Mouse (Mus musculus): Measurements from ENCODE around the gene Fkbp3. TPM values are rescaled to one million over a fixed set of nuclear protein-coding genes. Genes with fewer than 3 reads are reported as not detected.
A peak's percentile ranks its signal among the peaks of the same experiment; 100 is the strongest.

Fkbp3 gene
- polyA plus RNA-seq, 1 experiment from 2014 or later = 374 TPM

DNA sequence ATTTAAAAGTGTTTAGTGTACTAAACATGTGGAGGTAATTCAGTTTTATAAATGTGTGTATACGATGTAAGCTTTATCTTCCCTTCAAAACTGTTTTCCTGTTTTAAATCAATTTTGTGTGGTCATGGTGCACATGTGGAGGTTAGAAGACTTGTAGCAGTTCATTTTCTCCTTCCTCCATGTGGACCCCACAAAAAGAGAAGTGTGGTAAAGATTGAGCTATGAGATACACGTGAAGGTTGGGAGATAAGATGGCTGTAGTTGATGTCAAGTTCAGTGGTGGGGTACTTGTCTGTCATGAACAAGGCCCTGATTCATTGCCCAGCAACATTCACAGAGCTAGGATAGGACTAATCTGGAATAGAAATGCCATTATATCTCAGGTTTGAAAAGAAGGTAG lies 15.6 kb downstream of the Fkbp3 start:
- whole genome bisulfite sequencing = 85% methylated on average over 2 of the region's 2 CpGs

GRCm38 (mm10) chr12:65048799-65049198 lies 25.0 kb downstream of the Fkbp3 start:
- Histone ChIP-seq H3K36me3 (ENCODE audit: control insufficient read depth, insufficient read depth, low read length) (peaks cover 35% of the 10 kb centered on the region), H3K9me3 (ENCODE audit: control insufficient read depth, low read depth, low read length) (no peaks in the 10 kb centered on the region), H3K4me2 (replicated peaks; ENCODE audit: low read depth, low read length) (no peak overlapping the region), H3K27me3 (ENCODE audit: control insufficient read depth, insufficient read depth, low read length) (no peaks in the 10 kb centered on the region), H3K4me3 (ENCODE audit: low read depth, low read length) (no peak overlapping the region), H3K4me1 (ENCODE audit: control insufficient read depth, insufficient read depth, low read length) (no peaks in the 10 kb centered on the region), H3K27ac (ENCODE audit: low read length) (no peak overlapping the region), H3K9ac (replicated peaks; ENCODE audit: low read depth, low read length) (no peak overlapping the region)
- no peak for ATAC-seq (ENCODE audit: insufficient number of reproducible peaks, insufficient read depth, low FRiP score, low read depth)

More for the DNA sequence above, 15.6 kb downstream of the Fkbp3 start:
- H3K9me3 ChIP-seq (ENCODE audit: control insufficient read depth, low read depth, low read length) = no peaks in the 10 kb centered on the region
- ATAC-seq (ENCODE audit: insufficient number of reproducible peaks, insufficient read depth, low FRiP score, low read depth) = no peak
- H3K27me3 ChIP-seq (ENCODE audit: control insufficient read depth, insufficient read depth, low read length) = no peaks in the 10 kb centered on the region
- no peak overlapping the region for H3K9ac ChIP-seq (replicated peaks; ENCODE audit: low read depth, low read length)
- H3K27ac ChIP-seq (ENCODE audit: low read length) = no peak overlapping the region
- no peak overlapping the region for H3K4me3 ChIP-seq (ENCODE audit: low read depth, low read length)
- peaks cover 56% of the 10 kb centered on the region for H3K36me3 ChIP-seq (ENCODE audit: control insufficient read depth, insufficient read depth, low read length)
- H3K4me2 ChIP-seq (replicated peaks; ENCODE audit: low read depth, low read length) = no peak overlapping the region
- no peaks in the 10 kb centered on the region for H3K4me1 ChIP-seq (ENCODE audit: control insufficient read depth, insufficient read depth, low read length)

GRCm38 (mm10) chr12:65037546-65037937 lies 36.3 kb downstream of the Fkbp3 start:
- H3K9ac ChIP-seq (replicated peaks; ENCODE audit: low read depth, low read length) = no peak overlapping the region; the same call in 1 of the 2 replicates
- H3K4me1 ChIP-seq (ENCODE audit: control insufficient read depth, insufficient read depth, low read length) = peaks cover 9% of the 10 kb centered on the region
- no peaks in the 10 kb centered on the region for H3K9me3 ChIP-seq (ENCODE audit: control insufficient read depth, low read depth, low read length)
- WGBS = 29% methylated on average over 4 of the region's 4 CpGs
- peak overlapping the region; percentile 87 for H3K4me3 ChIP-seq (ENCODE audit: low read depth, low read length)
- H3K27me3 ChIP-seq (ENCODE audit: control insufficient read depth, insufficient read depth, low read length) = no peaks in the 10 kb centered on the region
- no peak for ATAC-seq (ENCODE audit: insufficient number of reproducible peaks, insufficient read depth, low FRiP score, low read depth)
- peak overlapping the region; percentile 70 for H3K4me2 ChIP-seq (replicated peaks; ENCODE audit: low read depth, low read length)
- H3K27ac ChIP-seq (ENCODE audit: low read length) = no peak overlapping the region
- no peaks in the 10 kb centered on the region; the same call in 1 of the 2 replicates for H3K36me3 ChIP-seq (ENCODE audit: control insufficient read depth, insufficient read depth, low read length)

DNA sequence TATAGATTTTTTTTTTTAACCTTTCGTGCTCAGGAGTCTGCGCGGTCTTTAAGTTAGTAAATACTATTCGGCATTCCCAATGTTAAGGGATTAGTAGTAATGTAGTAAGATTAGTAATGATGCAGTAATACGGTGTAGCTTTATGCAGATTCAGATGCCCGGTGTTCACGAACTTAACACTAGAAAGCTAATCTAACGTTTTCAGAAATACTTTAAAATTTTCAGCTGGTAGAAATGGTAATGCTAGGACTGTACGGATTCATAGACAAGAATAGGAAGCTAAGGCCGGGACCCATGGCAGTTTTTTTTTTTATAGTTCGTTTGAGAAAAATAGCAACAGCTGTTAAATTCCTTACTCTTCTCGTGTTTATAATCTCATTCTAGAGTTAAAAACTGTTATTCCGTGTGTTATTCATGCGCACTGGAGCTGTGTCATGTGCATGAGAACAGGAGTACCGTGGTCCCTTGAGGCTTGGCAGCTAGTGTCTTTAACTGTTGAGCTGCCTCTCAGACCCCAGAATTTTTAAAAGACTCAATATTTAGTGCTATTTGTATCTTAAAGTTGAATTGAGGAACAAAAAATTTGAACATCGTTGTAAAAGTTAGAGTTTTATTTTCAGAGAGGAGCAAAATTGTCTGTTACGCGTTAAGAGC lies 36.8 kb downstream of the Fkbp3 start:
- H3K9me3 ChIP-seq (ENCODE audit: control insufficient read depth, low read depth, low read length) = no peaks in the 10 kb centered on the region
- no peaks in the 10 kb centered on the region; the same call in 1 of the 2 replicates for H3K36me3 ChIP-seq (ENCODE audit: control insufficient read depth, insufficient read depth, low read length)
- peaks cover 9% of the 10 kb centered on the region for H3K4me1 ChIP-seq (ENCODE audit: control insufficient read depth, insufficient read depth, low read length)
- H3K4me2 ChIP-seq (replicated peaks; ENCODE audit: low read depth, low read length) = peak overlapping the region; percentile 70
- H3K9ac ChIP-seq (replicated peaks; ENCODE audit: low read depth, low read length) = peak overlapping the region; percentile 83
- no peak overlapping the region for H3K27ac ChIP-seq (ENCODE audit: low read length)
- ATAC-seq (ENCODE audit: insufficient number of reproducible peaks, insufficient read depth, low FRiP score, low read depth) = no peak
- H3K27me3 ChIP-seq (ENCODE audit: control insufficient read depth, insufficient read depth, low read length) = no peaks in the 10 kb centered on the region
- 14% methylated on average over 18 of the region's 18 CpGs for WGBS
- peak overlapping the region; percentile 87 for H3K4me3 ChIP-seq (ENCODE audit: low read depth, low read length)

DNA sequence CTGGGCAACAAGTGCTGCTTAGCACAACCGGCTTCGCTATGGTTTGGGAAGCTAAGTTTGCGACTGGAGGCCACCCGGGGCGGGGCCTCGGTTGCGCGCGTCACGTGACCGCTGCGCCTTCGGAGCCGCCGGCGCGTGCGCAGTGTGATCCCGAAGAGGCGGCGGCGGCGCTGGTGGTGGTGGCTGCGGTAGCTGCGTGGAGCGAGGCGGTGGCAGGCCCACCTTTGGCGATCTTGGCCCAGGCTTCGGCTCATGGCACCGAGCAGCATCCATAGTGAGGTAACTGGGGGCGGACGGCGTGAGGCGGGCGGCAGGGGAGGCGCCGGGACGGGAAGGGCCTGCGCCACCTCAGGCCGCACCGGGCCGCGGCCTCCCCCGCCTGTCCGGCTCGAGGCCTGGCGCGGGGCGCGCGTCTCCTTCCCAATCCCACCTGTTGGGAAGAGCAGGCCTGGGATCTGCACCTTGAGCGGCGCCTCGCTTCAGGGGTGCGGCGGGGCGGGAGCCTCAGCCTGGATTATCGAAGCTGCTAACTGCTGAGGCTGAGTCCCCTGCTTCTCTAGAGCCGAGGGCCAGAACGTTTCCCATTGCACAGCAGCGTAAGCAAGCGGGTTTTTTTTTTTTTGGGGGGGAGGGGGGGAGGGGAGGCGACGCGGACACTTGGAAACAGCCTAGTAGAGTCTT lies 37.5 kb downstream of the Fkbp3 start, which contains the start of gene Prpf39:
TSS of gene Prpf39 (plus strand) at position 144 of the 681 bp plus-strand sequence.
- Histone ChIP-seq H3K27ac (ENCODE audit: low read length) (peak within 1 kb of the TSS; percentile 87), H3K4me3 (ENCODE audit: low read depth, low read length) (peak within 1 kb of the TSS; percentile 87), H3K4me1 (ENCODE audit: control insufficient read depth, insufficient read depth, low read length) (peaks cover 9% of the 10 kb centered on the region), H3K36me3 (ENCODE audit: control insufficient read depth, insufficient read depth, low read length) (no peaks in the 10 kb centered on the region), H3K9ac (replicated peaks; ENCODE audit: low read depth, low read length) (peak within 1 kb of the TSS; percentile 83), H3K27me3 (ENCODE audit: control insufficient read depth, insufficient read depth, low read length) (no peaks in the 10 kb centered on the region), H3K9me3 (ENCODE audit: control insufficient read depth, low read depth, low read length) (no peaks in the 10 kb centered on the region), H3K4me2 (replicated peaks; ENCODE audit: low read depth, low read length) (peak within 1 kb of the TSS; percentile 70)
- under 1% methylated on average over 63 of the region's 65 CpGs for WGBS
- ATAC-seq (ENCODE audit: insufficient number of reproducible peaks, insufficient read depth, low FRiP score, low read depth) = peak; percentile 96

DNA sequence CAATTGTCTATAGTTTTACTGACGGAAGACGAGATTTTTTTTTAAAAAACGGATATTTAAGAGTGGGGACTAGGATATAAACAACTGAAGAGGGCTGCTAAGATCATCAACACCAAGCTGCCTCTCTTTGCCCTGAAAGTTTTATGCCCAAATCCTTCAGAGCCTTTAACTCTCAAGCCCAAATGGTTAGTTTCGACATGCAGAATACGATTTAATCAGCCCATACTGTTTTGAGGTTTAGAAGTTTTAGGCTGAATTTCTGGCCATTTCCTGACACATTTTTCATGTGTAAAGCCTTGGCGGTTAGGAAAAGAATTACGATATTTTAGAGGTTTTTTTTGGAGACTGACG lies 38.0 kb downstream of the Fkbp3 start:
- Histone ChIP-seq H3K36me3 (ENCODE audit: control insufficient read depth, insufficient read depth, low read length) (no peaks in the 10 kb centered on the region), H3K27me3 (ENCODE audit: control insufficient read depth, insufficient read depth, low read length) (no peaks in the 10 kb centered on the region), H3K27ac (ENCODE audit: low read length) (no peak overlapping the region), H3K9me3 (ENCODE audit: control insufficient read depth, low read depth, low read length) (no peaks in the 10 kb centered on the region), H3K9ac (replicated peaks; ENCODE audit: low read depth, low read length) (no peak overlapping the region), H3K4me1 (ENCODE audit: control insufficient read depth, insufficient read depth, low read length) (peaks cover 9% of the 10 kb centered on the region), H3K4me3 (ENCODE audit: low read depth, low read length) (peak overlapping the region; percentile 87), H3K4me2 (replicated peaks; ENCODE audit: low read depth, low read length) (peak overlapping the region; percentile 70)
- ATAC-seq (ENCODE audit: insufficient number of reproducible peaks, insufficient read depth, low FRiP score, low read depth) = no peak
- 47% methylated on average over 8 of the region's 8 CpGs for WGBS

- Histone ChIP-seq H3K27me3 (ENCODE audit: control insufficient read depth, insufficient read depth, low read length) (no peaks in the 10 kb centered on the region), H3K4me3 (ENCODE audit: low read depth, low read length) (no peak overlapping the region), H3K4me1 (ENCODE audit: control insufficient read depth, insufficient read depth, low read length) (no peaks in the 10 kb centered on the region), H3K9me3 (ENCODE audit: control insufficient read depth, low read depth, low read length) (no peaks in the 10 kb centered on the region), H3K4me2 (replicated peaks; ENCODE audit: low read depth, low read length) (no peak overlapping the region), H3K36me3 (ENCODE audit: control insufficient read depth, insufficient read depth, low read length) (peaks cover 14% of the 10 kb centered on the region), H3K27ac (ENCODE audit: low read length) (no peak overlapping the region), H3K9ac (replicated peaks; ENCODE audit: low read depth, low read length) (no peak overlapping the region)
- WGBS = 88% methylated on average over 6 of the region's 6 CpGs
- no peak for ATAC-seq (ENCODE audit: insufficient number of reproducible peaks, insufficient read depth, low FRiP score, low read depth)
These were observed 51.0 kb downstream of the Fkbp3 start for GRCm38 (mm10) chr12:65022842-65023241.

Measured in stomach, embryonic 14.5 days (tissue).